Mouse (Mus musculus): ENCODE data around the gene Card14.

GRCm38 (mm10) chr11:119307658-119307867 is at the start of gene Card14:
- no peak for TF ChIP-seq CTCF (IDR thresholded peaks at IDR 0.05; ENCODE audit: insufficient read depth, low read length)
- TF ChIP-seq POLR2A (IDR thresholded peaks at IDR 0.05; ENCODE audit: borderline replicate concordance, extremely low read depth, low read depth, low read length) = no peak

Data from lung, adult 2 months (tissue).